Mouse (Mus musculus) frontal cortex, postnatal 36 days (tissue): ENCODE measurements around the gene Ackr2.

ENCODE experiments used
- DNase-seq, 2 experiments: peaks; one replicate each; pipeline ENCODE4 v3.0.0; 2022; ENCODE audit warnings: low spot score in 2 of 2

The Ackr2 gene

GRCm38 (mm10) chr9:121891301-121891700 is 6.9 kb upstream of the Ackr2 start:
- no peak for DNase-seq

- DNase-seq = no peak
Measured at GRCm38 (mm10) chr9:121892057-121892687, 6.0 kb upstream of the Ackr2 start.

- DNase-seq = no peak
Measured at GRCm38 (mm10) chr9:121894447-121894846, 3.7 kb upstream of the Ackr2 start.

GRCm38 (mm10) chr9:121895392-121895993 is 2.7 kb upstream of the Ackr2 start:
- DNase-seq = no peak

- DNase-seq = no peak
Measured at GRCm38 (mm10) chr9:121896820-121897219, 1.3 kb upstream of the Ackr2 start.

- DNase-seq = no peak
Measured at GRCm38 (mm10) chr9:121899306-121899705, 1.2 kb downstream of the Ackr2 start.

- no peak for DNase-seq
Measured at GRCm38 (mm10) chr9:121900282-121900855, 2.2 kb downstream of the Ackr2 start.

- DNase-seq = no peak
Measured at GRCm38 (mm10) chr9:121901710-121902700, 3.9 kb downstream of the Ackr2 start.

GRCm38 (mm10) chr9:121903476-121904305 is 5.5 kb downstream of the Ackr2 start:
- no peak for DNase-seq

- DNase-seq = no peak
Measured at GRCm38 (mm10) chr9:121904319-121904718, 6.2 kb downstream of the Ackr2 start.

GRCm38 (mm10) chr9:121904946-121905345 is 6.8 kb downstream of the Ackr2 start:
- no peak for DNase-seq

- DNase-seq = peak; percentile 45 to 53
Measured at GRCm38 (mm10) chr9:121905556-121906185, 7.5 kb downstream of the Ackr2 start.

- DNase-seq = no peak
Measured at GRCm38 (mm10) chr9:121906456-121906855, 8.3 kb downstream of the Ackr2 start.

GRCm38 (mm10) chr9:121907356-121908070 is 9.4 kb downstream of the Ackr2 start:
- no peak for DNase-seq

- no peak for DNase-seq
Measured at GRCm38 (mm10) chr9:121908321-121908720, 10.2 kb downstream of the Ackr2 start.

- no peak for DNase-seq
Measured at GRCm38 (mm10) chr9:121909635-121910034, 11.5 kb downstream of the Ackr2 start.

- DNase-seq = no peak
Measured at GRCm38 (mm10) chr9:121911196-121911595, 13.0 kb downstream of the Ackr2 start.

- no peak for DNase-seq
Measured at GRCm38 (mm10) chr9:121912786-121913185, 14.6 kb downstream of the Ackr2 start.

GRCm38 (mm10) chr9:121914226-121914757 is 16.1 kb downstream of the Ackr2 start:
- DNase-seq = no peak

GRCm38 (mm10) chr9:121915056-121915455 is 16.9 kb downstream of the Ackr2 start:
- no peak for DNase-seq
